Mouse (Mus musculus): ENCODE measurements around the gene Nmnat2. TPM values are rescaled to one million over a fixed set of nuclear protein-coding genes. Genes with fewer than 3 reads are reported as not detected.

Nmnat2 gene
- polyA plus RNA-seq, 1 experiment = 8.3 TPM

GRCm38 (mm10) chr1:153031954-153032353 lies 77.2 kb downstream of the Nmnat2 start:
- Histone ChIP-seq H3ac (ENCODE audit: control insufficient read depth, insufficient read length, low read depth) (no peak overlapping the region), H3K79me2 (ENCODE audit: control insufficient read depth, insufficient read depth) (no peaks in the 10 kb centered on the region), H3K36me3 (ENCODE audit: control insufficient read depth, insufficient read depth) (no peaks in the 10 kb centered on the region), H3K4me3 (ENCODE audit: insufficient read depth, poor library complexity, severe bottlenecking) (no peak overlapping the region), H3K27me3 (ENCODE audit: control insufficient read depth, insufficient read depth, insufficient read length) (no peaks in the 10 kb centered on the region), H3K79me3 (ENCODE audit: low read depth) (no peaks in the 10 kb centered on the region)
- no peak for TF ChIP-seq MYOD1 (IDR thresholded peaks at IDR 0.05; ENCODE audit: control insufficient read depth, insufficient read length, low read depth)
- TF ChIP-seq CEBPB (IDR thresholded peaks at IDR 0.05; ENCODE audit: low read depth) = no peak
- TF ChIP-seq CTCF (IDR thresholded peaks at IDR 0.05; ENCODE audit: control insufficient read depth, insufficient read depth, insufficient read length) = no peak
- TF ChIP-seq MYOG (IDR thresholded peaks at IDR 0.05; ENCODE audit: control insufficient read depth, extremely low read depth, insufficient read length) = no peak
- no peak for TF ChIP-seq FOSL1 (IDR thresholded peaks at IDR 0.05; ENCODE audit: insufficient read depth, low read length, poor library complexity, severe bottlenecking)
- TF ChIP-seq USF1 (IDR thresholded peaks at IDR 0.05; ENCODE audit: low read depth) = no peak
- TF ChIP-seq MAX (IDR thresholded peaks at IDR 0.05) = no peak

- Histone ChIP-seq H3K79me2 (ENCODE audit: control insufficient read depth, insufficient read depth) (no peaks in the 10 kb centered on the region), H3K27me3 (ENCODE audit: control insufficient read depth, insufficient read depth, insufficient read length) (no peaks in the 10 kb centered on the region), H3K4me3 (ENCODE audit: insufficient read depth, poor library complexity, severe bottlenecking) (no peak overlapping the region), H3K79me3 (ENCODE audit: low read depth) (no peaks in the 10 kb centered on the region), H3K36me3 (ENCODE audit: control insufficient read depth, insufficient read depth) (no peaks in the 10 kb centered on the region), H3ac (ENCODE audit: control insufficient read depth, insufficient read length, low read depth) (no peak overlapping the region)
- TF ChIP-seq CTCF (IDR thresholded peaks at IDR 0.05; ENCODE audit: control insufficient read depth, insufficient read depth, insufficient read length) (no peak), MYOD1 (IDR thresholded peaks at IDR 0.05; ENCODE audit: control insufficient read depth, insufficient read length, low read depth) (no peak), MAX (IDR thresholded peaks at IDR 0.05) (no peak), CEBPB (IDR thresholded peaks at IDR 0.05; ENCODE audit: low read depth) (no peak), FOSL1 (IDR thresholded peaks at IDR 0.05; ENCODE audit: insufficient read depth, low read length, poor library complexity, severe bottlenecking) (no peak), USF1 (IDR thresholded peaks at IDR 0.05; ENCODE audit: low read depth) (no peak), MYOG (IDR thresholded peaks at IDR 0.05; ENCODE audit: control insufficient read depth, extremely low read depth, insufficient read length) (no peak)
Measured at GRCm38 (mm10) chr1:153033145-153033908, 78.5 kb downstream of the Nmnat2 start.

- no peaks in the 10 kb centered on the region for H3K36me3 ChIP-seq (ENCODE audit: control insufficient read depth, insufficient read depth)
- H3K79me3 ChIP-seq (ENCODE audit: low read depth) = no peaks in the 10 kb centered on the region
- H3K4me3 ChIP-seq (ENCODE audit: insufficient read depth, poor library complexity, severe bottlenecking) = no peak overlapping the region
- TF ChIP-seq USF1 (IDR thresholded peaks at IDR 0.05; ENCODE audit: low read depth) = no peak
- TF ChIP-seq MYOG (IDR thresholded peaks at IDR 0.05; ENCODE audit: control insufficient read depth, extremely low read depth, insufficient read length) = no peak
- TF ChIP-seq CEBPB (IDR thresholded peaks at IDR 0.05; ENCODE audit: low read depth) = no peak
- TF ChIP-seq MAX (IDR thresholded peaks at IDR 0.05) = no peak
- no peak for TF ChIP-seq MYOD1 (IDR thresholded peaks at IDR 0.05; ENCODE audit: control insufficient read depth, insufficient read length, low read depth)
- no peak for TF ChIP-seq FOSL1 (IDR thresholded peaks at IDR 0.05; ENCODE audit: insufficient read depth, low read length, poor library complexity, severe bottlenecking)
- no peak for TF ChIP-seq CTCF (IDR thresholded peaks at IDR 0.05; ENCODE audit: control insufficient read depth, insufficient read depth, insufficient read length)
- no peaks in the 10 kb centered on the region for H3K27me3 ChIP-seq (ENCODE audit: control insufficient read depth, insufficient read depth, insufficient read length)
- H3K79me2 ChIP-seq (ENCODE audit: control insufficient read depth, insufficient read depth) = no peaks in the 10 kb centered on the region
- no peak overlapping the region for H3ac ChIP-seq (ENCODE audit: control insufficient read depth, insufficient read length, low read depth)
Measured at GRCm38 (mm10) chr1:153034064-153034463, 79.3 kb downstream of the Nmnat2 start.

- Histone ChIP-seq H3K36me3 (ENCODE audit: control insufficient read depth, insufficient read depth) (no peaks in the 10 kb centered on the region), H3K79me3 (ENCODE audit: low read depth) (no peaks in the 10 kb centered on the region), H3K27me3 (ENCODE audit: control insufficient read depth, insufficient read depth, insufficient read length) (no peaks in the 10 kb centered on the region), H3ac (ENCODE audit: control insufficient read depth, insufficient read length, low read depth) (no peak overlapping the region), H3K79me2 (ENCODE audit: control insufficient read depth, insufficient read depth) (no peaks in the 10 kb centered on the region), H3K4me3 (ENCODE audit: insufficient read depth, poor library complexity, severe bottlenecking) (no peak overlapping the region)
- TF ChIP-seq FOSL1 (IDR thresholded peaks at IDR 0.05; ENCODE audit: insufficient read depth, low read length, poor library complexity, severe bottlenecking) (no peak), CTCF (IDR thresholded peaks at IDR 0.05; ENCODE audit: control insufficient read depth, insufficient read depth, insufficient read length) (peak; percentile 23)
Measured at GRCm38 (mm10) chr1:153035328-153035944, 80.6 kb downstream of the Nmnat2 start.

GRCm38 (mm10) chr1:153037353-153038345 lies 82.9 kb downstream of the Nmnat2 start:
- Histone ChIP-seq H3K27me3 (ENCODE audit: control insufficient read depth, insufficient read depth, insufficient read length) (no peaks in the 10 kb centered on the region), H3K79me3 (ENCODE audit: low read depth) (no peaks in the 10 kb centered on the region), H3K79me2 (ENCODE audit: control insufficient read depth, insufficient read depth) (no peaks in the 10 kb centered on the region), H3K36me3 (ENCODE audit: control insufficient read depth, insufficient read depth) (no peaks in the 10 kb centered on the region), H3ac (ENCODE audit: control insufficient read depth, insufficient read length, low read depth) (no peak overlapping the region), H3K4me3 (ENCODE audit: insufficient read depth, poor library complexity, severe bottlenecking) (no peak overlapping the region)
- TF ChIP-seq CTCF (IDR thresholded peaks at IDR 0.05; ENCODE audit: control insufficient read depth, insufficient read depth, insufficient read length) (no peak), USF1 (IDR thresholded peaks at IDR 0.05; ENCODE audit: low read depth) (no peak), MYOD1 (IDR thresholded peaks at IDR 0.05; ENCODE audit: control insufficient read depth, insufficient read length, low read depth) (no peak)
